In the genomic region with DNA sequence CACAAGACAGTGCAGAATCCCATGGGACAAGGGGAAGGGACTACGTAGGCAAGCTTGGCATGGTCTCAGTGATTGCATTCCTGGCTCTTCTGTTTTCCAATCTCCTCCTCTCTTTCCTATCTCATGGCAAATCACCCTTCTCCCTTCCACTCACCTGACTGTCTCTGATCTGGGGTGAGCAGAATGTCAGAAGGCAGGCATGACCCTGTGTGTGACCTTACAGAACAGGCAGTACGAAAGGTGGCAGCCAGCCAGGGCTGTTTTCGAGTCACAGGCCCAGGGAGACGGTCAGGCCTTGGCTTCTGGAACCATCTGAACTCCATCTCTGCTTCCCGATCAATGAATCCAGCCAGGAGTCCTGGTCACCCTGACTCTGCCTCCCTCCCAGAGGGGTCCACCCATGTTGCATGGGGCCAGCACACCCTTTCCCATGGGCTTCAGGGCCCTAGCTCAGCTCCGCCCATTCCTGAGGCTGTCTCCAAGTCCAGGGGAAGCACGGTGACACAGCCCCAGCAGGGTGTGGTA, we compare ENCODE assay signal across 10 mouse cellular contexts.
A peak's percentile ranks its signal among the peaks of the same experiment; 100 is the strongest.
DNase-seq lines count a peak whose midpoint lies in the region; ATAC-seq lines count a peak whose summit lies in the region.
"Had no signal": no experiment of that assay in that cellular context is flagged by ENCODE, and none has a peak within 500 bp of the region (broad histone marks: within the 10 kb centered on the region; RNA-seq: fewer than 3 reads in every experiment).

No protein-coding gene starts in this region.

- peaks cover 22% of the 10 kb centered on the region for H3K4me1 ChIP-seq in kidney, embryonic 15.5 days
- no peaks in the 10 kb centered on the region for H3K4me1 ChIP-seq in forebrain, embryonic 12.5 days
- peaks cover 13% of the 10 kb centered on the region for H3K4me1 ChIP-seq in midbrain, embryonic 10.5 days
- H3K4me1 ChIP-seq in forebrain, embryonic 11.5 days (replicated peaks; ENCODE audit: control insufficient read depth, insufficient read depth, low read length): no peaks in the 10 kb centered on the region; the same call in 1 of the 2 replicates

- H3K4me2 ChIP-seq in kidney, embryonic 15.5 days: no peak overlapping the region
- H3K4me2 ChIP-seq in forebrain, embryonic 12.5 days: no peak overlapping the region
- H3K4me2 ChIP-seq in forebrain, embryonic 11.5 days (ENCODE audit: low read depth, low read length, severe bottlenecking): no peak overlapping the region
- H3K4me2 ChIP-seq: heart, embryonic 15.5 days had no signal

- DNase-seq in kidney, adult 18-20 months: peak; percentile 81
- DNase-seq in gastrocnemius, postnatal 25 days: peak; percentile 41
- peak; percentile 72 to 77 for DNase-seq in kidney, adult 8-10 months
- DNase-seq in lung, postnatal 25 days (ENCODE audit: low spot score): peak; percentile 65
- DNase-seq in midbrain, embryonic 10.5 days (ENCODE audit: low spot score): no peak
- no peak for DNase-seq in forebrain, embryonic 11.5 days (ENCODE audit: low spot score)

- H3K9ac ChIP-seq in kidney, embryonic 15.5 days: no peak overlapping the region
- no peak overlapping the region for H3K9ac ChIP-seq in forebrain, embryonic 12.5 days
- no peak overlapping the region for H3K9ac ChIP-seq in forebrain, embryonic 11.5 days (ENCODE audit: low read length)
- H3K9ac ChIP-seq: heart, embryonic 15.5 days had no signal

- H3K27ac ChIP-seq in kidney, embryonic 15.5 days: no peak overlapping the region
- no peak overlapping the region for H3K27ac ChIP-seq in forebrain, embryonic 12.5 days
- no peak overlapping the region for H3K27ac ChIP-seq in midbrain, embryonic 10.5 days (replicated peaks)
- no peak overlapping the region for H3K27ac ChIP-seq in forebrain, embryonic 11.5 days (ENCODE audit: low read depth, low read length)
- H3K27ac ChIP-seq: heart, embryonic 15.5 days; macrophage had no signal

- ATAC-seq in kidney, embryonic 15.5 days (replicated peaks; ENCODE audit: low FRiP score): no peak
- no peak for ATAC-seq in forebrain, embryonic 12.5 days (ENCODE audit: low FRiP score)
- no peak for ATAC-seq in forebrain, embryonic 11.5 days (replicated peaks; ENCODE audit: low FRiP score)

- H3K9me3 ChIP-seq in kidney, embryonic 15.5 days (replicated peaks): no peaks in the 10 kb centered on the region
- H3K9me3 ChIP-seq in forebrain, embryonic 12.5 days: no peaks in the 10 kb centered on the region
- H3K9me3 ChIP-seq in midbrain, embryonic 10.5 days (replicated peaks): no peaks in the 10 kb centered on the region
- no peaks in the 10 kb centered on the region for H3K9me3 ChIP-seq in forebrain, embryonic 11.5 days (ENCODE audit: control insufficient read depth, low read length)
- H3K9me3 ChIP-seq: heart, embryonic 15.5 days had no signal

- no peaks in the 10 kb centered on the region for H3K27me3 ChIP-seq in kidney, embryonic 15.5 days
- no peaks in the 10 kb centered on the region for H3K27me3 ChIP-seq in forebrain, embryonic 12.5 days
- no peaks in the 10 kb centered on the region for H3K27me3 ChIP-seq in midbrain, embryonic 10.5 days (ENCODE audit: low read depth, poor library complexity, severe bottlenecking)
- H3K27me3 ChIP-seq in forebrain, embryonic 11.5 days (ENCODE audit: control insufficient read depth, insufficient read depth, low read length): no peaks in the 10 kb centered on the region
- H3K27me3 ChIP-seq: heart, embryonic 15.5 days had no signal

- no peak overlapping the region for H3K4me3 ChIP-seq in kidney, embryonic 15.5 days (replicated peaks)
- H3K4me3 ChIP-seq in forebrain, embryonic 12.5 days (replicated peaks): no peak overlapping the region
- H3K4me3 ChIP-seq in midbrain, embryonic 10.5 days: no peak overlapping the region
- H3K4me3 ChIP-seq in forebrain, embryonic 11.5 days (ENCODE audit: low read depth, low read length): no peak overlapping the region
- H3K4me3 ChIP-seq: heart, embryonic 15.5 days had no signal

- H3K36me3 ChIP-seq in kidney, embryonic 15.5 days: no peaks in the 10 kb centered on the region
- no peaks in the 10 kb centered on the region for H3K36me3 ChIP-seq in forebrain, embryonic 12.5 days (replicated peaks)
- no peaks in the 10 kb centered on the region for H3K36me3 ChIP-seq in midbrain, embryonic 10.5 days
- H3K36me3 ChIP-seq in forebrain, embryonic 11.5 days (ENCODE audit: control insufficient read depth, insufficient read depth, low read length): no peaks in the 10 kb centered on the region
- H3K36me3 ChIP-seq: heart, embryonic 15.5 days had no signal

- WGBS in kidney, embryonic 15.5 days: 69% methylated on average over 7 of the region's 7 CpGs
- 88% methylated on average over 7 of the region's 7 CpGs for WGBS in forebrain, embryonic 12.5 days
- 86% methylated on average over 7 of the region's 7 CpGs for WGBS in midbrain, embryonic 10.5 days
- 88% methylated on average over 7 of the region's 7 CpGs for WGBS in forebrain, embryonic 11.5 days

Comparison
In these comparisons a context has a peak if more than half of its experiments do, and no peak if none do; other contexts are left out.
1. DNase-seq: peak in kidney, adult 18-20 months (single experiment), gastrocnemius, postnatal 25 days (single experiment), kidney, adult 8-10 months (2 of 2) and lung, postnatal 25 days (single experiment); none in midbrain, embryonic 10.5 days (single experiment) and forebrain, embryonic 11.5 days (single experiment).